Mouse (Mus musculus) midbrain, embryonic 10.5 days (tissue): ENCODE measurements around the gene Aldh1l1. TPM values are rescaled to one million over a fixed set of nuclear protein-coding genes. Genes with fewer than 3 reads are reported as not detected.

ENCODE experiments used
- DNase-seq: peaks from one replicate; pipeline ENCODE4 v3.0.0-alpha.2; 2017; ENCODE audit warnings: low spot score
- H3K27ac ChIP-seq: fragments of 300-500 bp; sonication (generic); replicated peaks from 2 replicates; pipeline ENCODE4 v1.5.1; 2016; ENCODE audit warnings: mild to moderate bottlenecking
- H3K27me3 ChIP-seq: fragments of 300-500 bp; sonication (generic); 2 replicates; pipeline ENCODE4 v1.6.1; 2016; ENCODE audit warnings: low read depth, mild to moderate bottlenecking; ENCODE audit not compliant: poor library complexity, severe bottlenecking
- H3K36me3 ChIP-seq: fragments of 300-500 bp; sonication (generic); 2 replicates; pipeline ENCODE4 v1.6.1; 2016; ENCODE audit warnings: mild to moderate bottlenecking, moderate library complexity
- H3K4me1 ChIP-seq: fragments of 300-500 bp; sonication (generic); 2 replicates; pipeline ENCODE4 v1.6.1; 2016
- H3K4me3 ChIP-seq: fragments of 300-500 bp; sonication (generic); 2 replicates; pipeline ENCODE4 v1.5.1; 2016; ENCODE audit warnings: mild to moderate bottlenecking, moderate library complexity
- H3K9me3 ChIP-seq: fragments of 300-500 bp; sonication (generic); replicated peaks from 2 replicates; pipeline ENCODE4 v1.6.1; 2016; ENCODE audit warnings: mild to moderate bottlenecking
- WGBS: fragments of 180-500 bp; shearing (Covaris S2); methylation state at CpG from one replicate; pipeline ENCODE4 v1.1.7; 2016; 5-methylcytosine and 5-hydroxymethylcytosine counted together
- polyA plus RNA-seq: library from polyadenylated mRNA; unstranded; fragments of >200 nt; fragmentation: Nextera tagmentation; extraction: Ambion mirVana; gene quantifications from 2 replicates; pipeline ENCODE4 v1.2.1, GENCODE M21; 2016

Aldh1l1 gene
- polyA plus RNA-seq, 1 experiment from 2014 or later = 2.7 TPM

DNA sequence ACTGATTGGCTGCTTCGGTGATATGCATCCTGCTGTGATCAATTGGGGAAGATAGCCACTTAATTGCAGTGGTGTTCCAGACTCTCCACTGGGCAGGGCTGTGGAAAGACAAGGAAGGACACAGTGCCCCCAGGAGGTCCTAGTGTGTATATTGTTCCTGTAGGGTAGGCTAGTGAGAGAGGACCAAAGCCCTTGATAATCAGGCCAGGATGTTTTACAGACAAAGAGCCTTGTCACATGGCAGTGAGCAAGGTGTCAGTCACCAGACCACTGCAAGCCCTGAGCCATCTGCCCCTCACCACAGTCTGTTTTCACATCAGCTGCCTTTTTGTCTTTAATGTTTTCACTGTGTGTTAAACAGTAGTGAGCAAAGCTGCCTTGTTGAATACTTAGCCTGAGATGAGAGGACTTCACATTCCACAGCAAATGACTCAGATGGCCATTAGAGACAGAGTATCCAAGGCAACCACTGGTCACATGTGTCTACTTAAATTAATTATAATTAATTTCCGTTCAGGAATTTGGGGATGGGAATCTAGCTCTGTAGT lies 75.1 kb downstream of the Aldh1l1 start:
- peaks cover 12% of the 10 kb centered on the region for H3K4me1 ChIP-seq
- 72% methylated on average over 2 of the region's 2 CpGs for WGBS
- no peaks in the 10 kb centered on the region for H3K9me3 ChIP-seq
- DNase-seq = peak; percentile 22
- H3K4me3 ChIP-seq = no peak overlapping the region
- no peaks in the 10 kb centered on the region for H3K36me3 ChIP-seq
- peak overlapping the region; percentile 33 for H3K27ac ChIP-seq
- H3K27me3 ChIP-seq = no peaks in the 10 kb centered on the region

DNA sequence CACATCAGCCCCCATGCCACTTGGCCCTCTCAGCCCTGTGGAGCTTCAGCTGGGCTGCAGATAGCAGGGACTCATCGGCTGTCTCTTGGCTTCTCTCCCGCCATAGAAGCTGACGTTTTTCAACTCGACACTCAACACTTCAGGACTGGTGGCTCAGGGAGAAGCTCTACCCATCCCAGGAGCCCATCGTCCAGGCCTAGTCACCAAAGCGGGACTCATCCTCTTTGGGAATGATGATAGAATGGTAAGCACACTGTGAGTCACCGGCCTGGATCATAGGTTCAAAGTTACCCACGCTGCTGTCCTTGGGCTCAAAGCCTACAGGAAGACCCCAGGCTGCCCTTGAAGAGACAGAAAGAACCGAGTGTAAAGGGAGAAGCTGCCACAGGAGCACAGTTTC lies 78.0 kb downstream of the Aldh1l1 start:
- no peaks in the 10 kb centered on the region for H3K9me3 ChIP-seq
- 0 out of 2 replicates have a peak overlapping the region, but pooled peaks have one; percentile 28 for H3K27ac ChIP-seq
- 87% methylated on average over 9 of the region's 9 CpGs for WGBS
- no peaks in the 10 kb centered on the region for H3K36me3 ChIP-seq
- no peak overlapping the region for H3K4me3 ChIP-seq
- DNase-seq = no peak
- peaks cover 12% of the 10 kb centered on the region for H3K4me1 ChIP-seq
- no peaks in the 10 kb centered on the region for H3K27me3 ChIP-seq

DNA sequence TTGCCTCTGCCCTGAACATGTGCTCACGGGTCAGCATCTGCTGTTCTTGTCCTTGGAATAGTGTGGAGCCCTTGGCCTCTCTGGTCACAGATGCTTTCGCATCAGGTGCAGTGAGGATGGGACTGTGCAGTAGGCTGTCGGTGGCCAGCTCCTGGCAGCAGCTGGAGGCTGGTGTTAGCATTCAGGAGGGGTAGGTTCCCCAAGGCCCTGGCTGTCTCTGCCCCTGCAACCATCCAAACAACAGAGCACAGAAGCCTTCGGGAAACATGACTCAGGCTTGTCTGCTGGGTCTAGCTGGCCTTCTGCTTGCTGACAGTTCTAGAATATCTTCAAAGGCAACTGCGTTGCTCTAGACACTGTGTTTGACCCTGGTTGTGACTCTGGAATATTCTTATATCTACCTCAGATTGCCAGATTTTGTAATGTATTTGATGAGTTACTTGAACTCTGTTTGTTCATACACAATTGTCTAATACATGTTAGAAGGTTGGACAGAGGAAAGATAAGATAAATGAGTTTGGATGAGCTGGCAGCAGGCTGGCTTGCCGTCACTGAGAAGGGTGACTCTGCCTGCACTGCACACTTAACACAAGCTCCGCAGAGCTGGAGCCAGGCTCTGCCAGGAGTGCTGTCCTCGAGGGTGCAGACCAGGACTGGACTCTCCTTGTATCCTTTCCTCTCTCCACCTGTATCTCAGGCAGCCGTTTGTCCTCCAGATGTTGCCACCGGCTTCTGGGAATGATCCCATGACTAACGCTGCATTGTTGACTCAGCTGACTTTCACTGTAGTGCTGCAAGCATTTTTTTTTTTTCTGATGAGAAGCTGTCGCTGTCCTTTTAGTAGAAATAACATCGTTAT lies 79.4 kb downstream of the Aldh1l1 start:
- no peaks in the 10 kb centered on the region for H3K9me3 ChIP-seq
- H3K36me3 ChIP-seq = no peaks in the 10 kb centered on the region
- DNase-seq = no peak
- 0 out of 2 replicates have a peak overlapping the region, but pooled peaks have one; percentile 7 for H3K27ac ChIP-seq
- no peaks in the 10 kb centered on the region for H3K27me3 ChIP-seq
- WGBS = 74% methylated on average over 13 of the region's 13 CpGs
- H3K4me3 ChIP-seq = no peak overlapping the region
- H3K4me1 ChIP-seq = peaks cover 11% of the 10 kb centered on the region

DNA sequence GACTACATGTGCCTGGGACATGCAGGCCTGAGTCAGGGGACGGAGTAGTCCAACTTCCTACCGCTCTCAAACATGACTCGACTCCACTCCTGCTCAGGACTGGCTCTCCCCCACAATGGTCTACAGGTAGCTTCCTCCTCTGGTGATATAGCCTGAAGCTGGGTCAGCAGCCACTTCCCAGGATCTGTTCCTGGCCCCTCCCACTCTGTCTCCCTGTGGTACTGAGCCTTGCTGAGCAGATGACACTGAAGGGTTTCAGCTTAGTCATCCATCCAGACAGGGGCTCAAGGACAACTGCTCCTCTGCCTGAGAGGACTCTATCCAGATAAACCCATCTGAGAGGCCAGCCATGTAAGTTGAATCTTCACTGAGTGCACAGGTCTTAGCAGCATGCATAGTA lies 81.3 kb downstream of the Aldh1l1 start:
- WGBS = 90% methylated on average over 3 of the region's 3 CpGs
- H3K27me3 ChIP-seq = no peaks in the 10 kb centered on the region
- no peaks in the 10 kb centered on the region for H3K36me3 ChIP-seq
- H3K9me3 ChIP-seq = no peaks in the 10 kb centered on the region
- H3K4me1 ChIP-seq = no peaks in the 10 kb centered on the region
- H3K27ac ChIP-seq = 0 out of 2 replicates have a peak overlapping the region, but pooled peaks have one; percentile 9
- DNase-seq = no peak
- H3K4me3 ChIP-seq = no peak overlapping the region

DNA sequence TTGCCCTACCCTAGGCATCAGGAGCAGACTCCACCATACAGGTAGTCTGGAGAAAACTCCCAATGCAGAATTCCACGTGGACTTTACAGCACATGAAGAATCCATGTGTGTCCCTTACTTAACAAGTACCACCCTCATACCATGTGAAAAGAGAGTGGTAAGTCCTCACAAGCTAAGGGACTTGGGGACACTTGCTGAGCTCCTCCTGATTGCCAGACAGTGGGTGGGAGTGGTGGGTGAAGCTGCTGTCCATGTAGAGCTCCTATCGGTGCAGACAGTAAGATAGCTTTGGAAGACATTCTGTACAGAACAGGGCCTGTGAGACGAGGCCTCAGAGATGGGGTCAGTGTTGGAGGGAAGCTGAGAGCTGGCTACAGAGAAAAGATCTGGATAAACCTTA lies 81.7 kb downstream of the Aldh1l1 start:
- Histone ChIP-seq H3K27ac (no peak overlapping the region), H3K27me3 (no peaks in the 10 kb centered on the region), H3K4me1 (no peaks in the 10 kb centered on the region), H3K4me3 (no peak overlapping the region), H3K36me3 (no peaks in the 10 kb centered on the region), H3K9me3 (no peaks in the 10 kb centered on the region)
- no peak for DNase-seq
- WGBS = 81% methylated on average over 3 of the region's 3 CpGs

DNA sequence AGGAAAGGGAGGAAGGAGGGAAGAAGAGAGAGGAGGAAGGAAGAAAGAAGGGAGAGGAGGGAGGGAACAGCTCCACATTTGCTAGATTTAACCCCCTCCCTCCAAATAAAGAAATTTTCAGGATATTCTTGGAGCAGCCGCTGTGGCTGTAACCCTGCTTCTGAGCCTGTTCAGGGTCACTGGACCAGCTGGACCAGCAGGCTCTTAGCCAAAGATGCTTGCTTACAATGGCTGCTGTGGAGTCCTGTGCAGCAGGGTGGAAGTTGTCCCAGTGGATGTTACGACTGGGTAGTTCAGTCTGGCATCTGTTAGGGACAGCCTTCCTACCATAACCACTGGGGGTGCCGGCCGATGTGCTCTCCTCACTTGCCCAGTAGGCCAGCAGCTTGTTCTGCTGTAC lies 82.5 kb downstream of the Aldh1l1 start:
- Histone ChIP-seq H3K4me1 (no peaks in the 10 kb centered on the region), H3K27ac (no peak overlapping the region), H3K9me3 (no peaks in the 10 kb centered on the region), H3K27me3 (no peaks in the 10 kb centered on the region), H3K4me3 (no peak overlapping the region), H3K36me3 (no peaks in the 10 kb centered on the region)
- 88% methylated on average over 4 of the region's 4 CpGs for WGBS
- no peak for DNase-seq

DNA sequence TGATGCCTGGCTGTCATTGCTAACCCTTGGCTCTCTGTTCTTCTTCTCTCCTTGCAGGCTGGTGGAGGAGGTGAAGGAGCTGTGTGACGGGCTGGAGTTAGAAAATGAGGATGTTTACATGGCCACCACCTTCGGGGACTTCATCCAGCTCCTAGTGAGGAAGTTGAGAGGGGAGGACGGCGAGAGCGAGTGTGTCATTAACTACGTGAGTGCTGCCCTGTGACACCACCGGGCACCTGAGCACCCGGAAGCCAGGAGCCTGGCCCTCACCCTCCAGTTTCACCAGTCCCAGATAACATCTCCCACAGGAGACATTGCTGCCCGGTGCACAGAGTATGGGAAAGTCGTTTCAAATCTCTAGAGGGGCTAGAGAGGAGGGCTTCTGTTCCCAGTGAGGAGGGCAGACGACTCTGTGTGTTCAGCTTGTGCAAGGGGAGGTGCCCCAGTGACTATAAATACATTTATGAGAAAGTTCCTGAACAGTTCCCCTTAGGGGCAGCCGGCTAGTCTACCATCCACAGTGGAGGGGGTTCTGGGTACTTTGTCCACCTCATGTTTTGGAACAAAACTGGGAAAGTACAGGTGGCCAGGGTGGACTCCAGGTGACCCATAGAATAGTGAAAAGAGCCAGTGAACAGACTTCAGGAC lies 83.6 kb downstream of the Aldh1l1 start:
- WGBS = 83% methylated on average over 12 of the region's 12 CpGs
- DNase-seq = no peak
- Histone ChIP-seq H3K4me1 (no peaks in the 10 kb centered on the region), H3K36me3 (no peaks in the 10 kb centered on the region), H3K4me3 (no peak overlapping the region), H3K27ac (no peak overlapping the region), H3K27me3 (no peaks in the 10 kb centered on the region), H3K9me3 (no peaks in the 10 kb centered on the region)

DNA sequence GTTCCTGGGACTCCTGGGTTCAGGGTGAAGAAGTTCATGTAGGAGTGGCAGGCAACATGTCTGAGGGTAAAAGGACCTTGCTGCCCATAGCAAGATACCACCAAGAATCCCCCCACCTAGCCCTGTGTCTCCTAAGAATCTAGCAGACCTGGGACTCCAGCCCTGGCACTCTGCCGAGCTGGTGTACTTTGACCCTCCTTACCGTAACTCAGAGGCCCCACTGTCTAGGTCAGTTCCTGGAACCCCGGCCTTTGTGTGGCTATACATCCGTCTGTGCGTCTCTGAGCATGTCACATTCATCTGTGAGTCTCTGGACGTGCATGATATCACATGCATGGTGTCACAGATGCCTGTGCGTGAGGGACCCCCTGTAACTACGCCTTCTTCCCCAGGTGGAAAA lies 84.2 kb downstream of the Aldh1l1 start:
- no peak for DNase-seq
- H3K27me3 ChIP-seq = no peaks in the 10 kb centered on the region
- no peak overlapping the region for H3K27ac ChIP-seq
- H3K4me1 ChIP-seq = 0 out of 2 replicates have a peak, but pooled peaks cover 4% of the 10 kb centered on the region
- no peaks in the 10 kb centered on the region for H3K36me3 ChIP-seq
- H3K4me3 ChIP-seq = no peak overlapping the region
- 88% methylated on average over 8 of the region's 8 CpGs for WGBS
- H3K9me3 ChIP-seq = no peaks in the 10 kb centered on the region

DNA sequence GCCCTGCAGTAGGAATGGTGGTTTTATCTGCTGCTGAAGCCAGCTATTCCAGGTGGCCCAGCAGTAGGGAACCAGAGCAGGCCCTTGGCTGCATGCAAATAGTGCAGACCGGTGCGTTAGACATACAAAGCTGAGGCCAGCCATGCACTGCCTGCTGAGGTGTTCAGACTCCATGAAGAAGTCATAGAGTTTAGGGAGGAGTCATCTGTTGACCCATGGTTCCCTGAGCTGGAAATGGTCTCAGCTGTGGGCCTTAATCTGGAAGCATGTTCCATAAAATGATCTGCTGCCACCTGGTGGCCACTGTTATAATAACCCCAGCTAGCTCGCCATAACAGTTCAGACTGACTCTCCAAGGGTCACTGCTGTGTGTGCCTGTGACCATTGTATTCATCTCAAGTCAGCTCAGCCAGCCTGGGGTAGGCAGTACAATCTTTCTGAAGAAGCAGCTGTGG lies 89.1 kb downstream of the Aldh1l1 start:
- 40% methylated on average over 3 of the region's 3 CpGs for WGBS
- H3K36me3 ChIP-seq = no peaks in the 10 kb centered on the region
- no peak overlapping the region for H3K4me3 ChIP-seq
- 0 out of 2 replicates have a peak, but pooled peaks cover 7% of the 10 kb centered on the region for H3K4me1 ChIP-seq
- DNase-seq = peak; percentile 80
- H3K27ac ChIP-seq = peak overlapping the region; percentile 57; the same call in 1 of the 2 replicates
- no peaks in the 10 kb centered on the region for H3K9me3 ChIP-seq
- H3K27me3 ChIP-seq = no peaks in the 10 kb centered on the region

DNA sequence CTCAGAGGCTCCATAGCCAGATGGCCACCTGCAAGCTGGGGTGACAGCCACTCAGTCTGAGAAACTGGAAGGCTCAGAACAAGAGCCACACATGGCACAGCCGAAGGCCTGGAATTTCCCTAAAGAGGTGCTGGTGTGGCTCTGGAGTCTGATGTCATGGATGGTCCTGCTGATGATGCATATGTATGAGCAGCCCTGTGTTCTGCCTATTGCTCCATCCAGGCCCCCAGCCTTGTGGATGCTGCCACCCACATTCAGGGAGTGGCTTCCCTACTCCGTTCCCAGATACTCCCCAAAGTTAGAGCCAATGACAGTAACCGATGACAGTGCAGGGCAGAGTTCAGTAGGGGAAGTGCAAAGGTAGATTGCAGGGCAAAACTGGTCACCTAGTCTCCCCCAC lies 91.9 kb downstream of the Aldh1l1 start:
- Histone ChIP-seq H3K27ac (no peak overlapping the region), H3K4me1 (0 out of 2 replicates have a peak, but pooled peaks cover 8% of the 10 kb centered on the region), H3K27me3 (no peaks in the 10 kb centered on the region), H3K36me3 (no peaks in the 10 kb centered on the region), H3K4me3 (no peak overlapping the region), H3K9me3 (no peaks in the 10 kb centered on the region)
- WGBS = 70% methylated on average over 3 of the region's 3 CpGs
- no peak for DNase-seq

DNA sequence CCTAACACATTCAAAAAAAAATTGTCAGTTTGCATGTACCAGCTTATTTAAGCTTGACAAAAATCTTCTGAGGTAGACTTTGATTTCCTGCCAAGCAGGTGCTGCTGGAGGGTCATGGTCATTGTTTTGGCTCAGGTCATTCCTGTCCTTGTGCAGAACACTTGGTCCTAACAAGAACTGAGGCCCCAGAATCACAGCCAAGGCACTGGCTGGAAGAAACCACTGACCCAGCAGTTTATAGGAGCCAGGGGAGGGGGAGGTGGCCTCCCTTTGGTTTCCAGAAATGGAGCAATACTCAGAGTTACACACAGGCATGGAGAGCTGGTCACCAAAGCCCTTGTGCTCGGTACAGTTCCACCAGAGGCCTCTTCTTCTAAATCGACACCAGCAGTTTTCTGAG lies 96.1 kb downstream of the Aldh1l1 start:
- Histone ChIP-seq H3K4me3 (no peak overlapping the region), H3K27ac (no peak overlapping the region), H3K9me3 (no peaks in the 10 kb centered on the region), H3K4me1 (0 out of 2 replicates have a peak, but pooled peaks cover 4% of the 10 kb centered on the region), H3K36me3 (no peaks in the 10 kb centered on the region), H3K27me3 (no peaks in the 10 kb centered on the region)
- DNase-seq = no peak
- WGBS = 83% methylated on average over 2 of the region's 2 CpGs

DNA sequence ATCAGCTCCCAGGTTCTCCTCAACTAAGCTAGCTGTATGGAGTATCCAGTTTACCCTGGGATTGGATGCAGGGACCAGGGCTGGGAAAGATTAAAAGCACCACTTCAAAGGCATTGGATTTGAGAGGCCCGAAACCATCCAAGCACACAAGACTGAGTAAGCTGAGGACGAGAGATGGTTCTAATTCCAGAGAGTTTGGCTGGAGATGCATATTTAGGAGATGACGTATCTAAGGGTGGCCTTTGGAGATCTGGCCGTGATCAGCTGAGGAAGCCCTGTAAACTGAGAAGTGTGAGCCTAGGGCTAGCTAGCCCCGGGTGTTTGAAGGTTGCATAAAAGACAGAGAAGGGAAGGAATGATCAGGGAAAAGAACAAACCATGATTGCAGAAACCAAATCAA lies 101.9 kb downstream of the Aldh1l1 start:
- H3K4me3 ChIP-seq = no peak overlapping the region
- no peak overlapping the region for H3K27ac ChIP-seq
- no peaks in the 10 kb centered on the region for H3K9me3 ChIP-seq
- 62% methylated on average over 5 of the region's 5 CpGs for WGBS
- H3K4me1 ChIP-seq = no peaks in the 10 kb centered on the region
- H3K27me3 ChIP-seq = no peaks in the 10 kb centered on the region
- no peaks in the 10 kb centered on the region for H3K36me3 ChIP-seq
- DNase-seq = no peak

DNA sequence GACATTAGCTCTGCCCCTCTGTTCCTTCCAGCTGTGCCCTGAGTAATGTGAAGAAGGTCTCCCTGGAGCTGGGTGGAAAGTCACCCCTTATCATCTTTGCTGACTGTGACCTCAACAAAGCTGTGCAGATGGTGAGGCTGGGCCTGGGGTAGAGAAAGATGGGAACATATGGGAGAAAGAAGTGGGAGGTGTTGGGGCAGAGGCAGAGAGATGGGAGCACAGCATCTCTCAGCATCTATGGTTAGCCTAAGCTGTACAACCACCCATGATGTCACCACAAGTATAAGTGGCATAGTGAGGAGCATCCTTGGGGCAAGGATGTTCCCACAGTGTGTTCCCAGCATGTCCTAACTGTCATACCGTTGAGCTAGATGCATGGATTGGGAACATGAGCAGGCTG lies 104.5 kb downstream of the Aldh1l1 start:
- 88% methylated on average over 1 of the region's 1 CpGs for WGBS
- Histone ChIP-seq H3K4me1 (no peaks in the 10 kb centered on the region), H3K27ac (no peak overlapping the region), H3K36me3 (no peaks in the 10 kb centered on the region), H3K4me3 (no peak overlapping the region), H3K9me3 (no peaks in the 10 kb centered on the region), H3K27me3 (no peaks in the 10 kb centered on the region)
- DNase-seq = no peak
